Mouse (Mus musculus): ENCODE data around the gene Smtnl2.

Gene Smtnl2

DNA sequence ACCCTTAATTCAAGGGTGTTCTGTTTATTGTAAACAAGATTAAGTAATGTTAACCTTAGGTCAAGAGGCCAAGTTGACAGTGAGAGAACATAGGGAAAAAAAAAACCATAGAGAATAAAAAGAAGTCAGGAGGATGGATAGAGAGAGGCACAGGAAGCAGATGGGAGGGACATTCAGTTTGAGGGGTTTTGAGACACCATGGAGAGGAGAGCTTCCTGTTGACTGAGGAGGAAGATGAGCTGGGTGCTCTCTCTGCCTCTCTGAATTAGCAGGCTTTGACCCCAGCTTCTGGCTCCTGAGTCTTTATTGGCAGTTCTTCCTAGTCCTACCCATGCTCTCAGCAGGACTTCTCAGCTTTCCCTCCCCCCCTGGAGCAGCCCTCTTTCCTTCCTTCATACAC, 13.7 kb upstream of the Smtnl2 start:
- no peak for DNase-seq (ENCODE audit: low read depth)

DNA sequence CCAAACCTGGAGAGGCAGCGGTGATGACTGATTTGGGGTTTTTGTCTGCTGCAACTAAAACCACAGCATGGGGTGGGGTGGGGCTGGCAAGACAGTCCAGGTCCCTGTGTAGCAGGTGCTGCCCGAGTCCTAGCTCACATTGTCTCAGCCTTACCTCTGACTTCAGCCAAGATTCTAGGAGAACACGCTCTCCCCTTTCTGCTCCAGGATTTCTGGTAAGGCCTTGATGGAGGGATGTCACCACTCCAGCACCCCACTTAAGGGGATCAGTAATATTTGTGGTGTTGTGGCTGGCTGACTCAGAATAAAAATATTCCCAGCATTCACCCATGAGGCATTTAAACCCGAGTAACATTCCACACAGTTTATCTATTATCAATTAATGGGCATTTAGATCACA, 12.2 kb upstream of the Smtnl2 start:
- peak; percentile 34 for DNase-seq (ENCODE audit: low read depth)

DNA sequence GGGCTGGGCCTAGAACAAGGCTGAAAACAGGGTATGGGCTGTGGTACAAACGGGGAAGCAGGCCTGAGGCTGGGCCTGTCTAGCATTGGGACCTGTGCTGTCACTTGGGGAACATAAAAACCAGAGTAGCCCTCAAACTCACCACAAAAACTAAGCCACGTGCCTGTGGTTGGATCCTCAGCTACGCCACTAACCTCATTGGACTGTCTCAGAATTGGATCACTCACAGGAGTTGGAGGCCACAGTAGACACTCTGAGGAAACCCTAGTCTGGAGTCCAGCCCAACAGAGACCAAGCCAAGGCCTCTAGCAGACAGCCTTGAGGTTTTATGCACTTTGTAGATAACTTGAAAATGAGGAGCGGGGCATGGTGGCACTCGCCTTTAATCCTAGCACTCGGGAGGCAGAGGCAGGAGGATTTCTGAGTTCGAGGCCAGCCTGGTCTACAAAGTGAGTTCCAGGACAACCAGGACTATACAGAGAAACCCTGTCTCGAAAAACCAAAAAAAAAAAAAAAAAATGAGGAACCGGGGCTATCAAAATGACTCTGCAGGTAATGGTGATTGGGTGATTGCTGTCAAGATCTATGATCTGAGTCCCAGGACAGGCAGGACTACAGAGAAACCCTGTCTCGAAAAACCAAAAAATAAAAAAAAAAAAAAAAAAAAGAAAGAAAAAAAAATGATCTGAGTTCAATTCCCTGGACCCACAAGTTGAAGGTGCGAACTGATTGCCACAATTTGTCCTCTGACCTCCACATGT, 10.2 kb upstream of the Smtnl2 start:
- no peak for DNase-seq (ENCODE audit: low read depth)

DNA sequence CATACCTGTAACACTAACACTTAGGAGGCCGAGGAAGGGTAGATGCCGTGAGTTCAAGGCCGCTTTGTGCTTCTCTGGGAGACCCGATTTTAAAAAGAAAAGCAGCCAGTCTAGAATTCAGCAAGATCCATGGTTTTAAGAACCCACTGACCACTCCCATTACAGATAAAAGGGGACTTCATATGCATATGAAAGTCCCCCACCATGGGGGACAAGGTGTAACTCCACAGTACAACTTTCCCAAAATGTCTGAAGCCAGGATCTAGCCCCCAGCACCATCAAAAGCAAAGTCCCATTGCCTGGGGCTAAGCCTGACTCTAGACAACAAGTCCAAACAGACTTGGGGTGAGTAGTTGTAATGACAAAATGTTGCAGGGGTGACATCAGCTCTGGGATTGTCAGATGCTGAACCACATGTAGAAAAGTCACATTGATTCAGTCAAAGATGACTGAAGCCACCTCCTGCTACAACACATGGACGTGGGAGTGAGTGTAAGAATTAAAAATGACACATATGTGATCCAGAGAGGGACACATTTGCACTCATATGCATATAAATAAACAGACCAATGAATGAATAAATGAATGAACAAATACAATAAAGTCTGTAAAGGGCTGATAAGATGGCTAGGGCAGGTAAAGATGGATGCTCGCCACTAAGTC, 9.1 kb upstream of the Smtnl2 start:
- DNase-seq (ENCODE audit: low read depth): no peak

DNA sequence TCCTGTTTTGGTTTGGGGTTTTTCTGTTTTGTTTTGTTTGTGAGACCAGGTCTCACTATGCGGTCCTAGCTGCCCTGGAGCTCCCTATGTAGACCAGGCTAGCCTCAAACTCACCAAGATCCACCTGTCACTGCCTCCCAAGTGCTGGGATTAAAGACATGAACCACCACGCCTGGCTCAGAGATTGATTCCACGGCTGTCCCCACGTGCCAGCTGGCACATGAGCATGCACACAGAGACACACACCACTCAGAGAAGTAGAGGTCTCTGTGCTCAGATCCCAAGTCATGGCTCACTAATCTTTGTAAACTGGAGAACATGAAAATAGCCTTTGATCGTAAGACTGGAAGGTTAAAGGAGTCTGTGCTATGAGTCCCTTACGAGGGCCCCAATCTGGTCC, 7.5 kb upstream of the Smtnl2 start:
- DNase-seq (ENCODE audit: low read depth): no peak

DNA sequence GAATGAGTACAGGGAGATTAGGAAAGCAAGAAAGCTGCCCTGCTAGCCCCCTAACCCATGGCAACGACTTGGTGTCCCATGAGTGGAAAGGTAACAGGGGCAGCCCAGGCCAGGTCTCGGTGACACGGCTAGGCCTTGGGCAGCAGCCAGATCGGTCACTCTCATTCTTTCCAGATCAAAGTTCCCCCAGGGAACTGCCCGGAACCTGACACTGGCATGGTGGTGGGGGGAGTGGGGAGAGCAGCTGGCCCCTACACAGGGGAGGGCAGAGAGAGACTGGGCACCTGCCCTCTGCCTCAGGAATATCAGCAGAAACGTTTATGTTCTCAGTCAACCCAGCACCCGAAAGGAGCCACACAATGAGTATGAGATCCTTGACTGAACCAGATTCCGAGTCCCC, 6.7 kb upstream of the Smtnl2 start:
- DNase-seq (ENCODE audit: low read depth): no peak

DNA sequence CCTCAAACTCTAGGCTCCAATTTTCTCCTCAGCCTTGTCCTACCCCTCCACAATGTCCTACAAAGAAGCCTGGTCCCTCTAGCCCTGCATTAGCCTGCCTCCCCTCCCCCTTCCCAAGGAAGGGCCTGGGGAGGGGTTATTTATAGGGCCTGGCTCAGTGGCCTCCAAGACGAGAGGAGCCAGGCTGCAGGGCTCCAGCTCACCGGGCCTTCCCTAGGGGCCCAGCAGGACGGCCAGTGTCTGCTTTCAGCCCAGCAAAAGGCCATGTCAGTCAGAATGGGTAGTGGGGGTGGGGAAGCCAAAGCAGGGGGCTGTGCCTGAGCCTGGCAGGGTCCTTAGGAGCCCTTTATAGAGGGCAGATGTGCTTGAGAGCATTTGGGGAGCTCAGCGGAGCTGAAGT, 5.9 kb upstream of the Smtnl2 start:
- no peak for DNase-seq (ENCODE audit: low read depth)

DNA sequence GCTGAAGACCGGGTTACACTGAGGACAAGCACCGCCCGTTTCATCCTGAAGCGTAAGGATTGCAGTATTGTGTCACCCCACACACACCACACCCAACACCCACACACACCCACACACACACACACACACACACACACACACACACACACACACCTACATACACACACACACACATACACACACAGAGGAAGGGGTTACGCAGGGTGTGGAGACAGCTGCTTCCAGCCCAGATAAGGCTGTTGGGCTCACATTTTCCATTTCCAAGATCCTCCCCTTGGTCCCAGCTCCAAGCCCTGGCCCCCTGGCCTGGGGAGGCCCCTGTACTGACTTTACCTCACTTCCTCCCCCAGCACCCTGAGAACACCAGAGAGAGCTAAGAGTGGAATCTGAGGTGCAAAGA, 5.2 kb upstream of the Smtnl2 start:
- no peak for DNase-seq (ENCODE audit: low read depth)

DNA sequence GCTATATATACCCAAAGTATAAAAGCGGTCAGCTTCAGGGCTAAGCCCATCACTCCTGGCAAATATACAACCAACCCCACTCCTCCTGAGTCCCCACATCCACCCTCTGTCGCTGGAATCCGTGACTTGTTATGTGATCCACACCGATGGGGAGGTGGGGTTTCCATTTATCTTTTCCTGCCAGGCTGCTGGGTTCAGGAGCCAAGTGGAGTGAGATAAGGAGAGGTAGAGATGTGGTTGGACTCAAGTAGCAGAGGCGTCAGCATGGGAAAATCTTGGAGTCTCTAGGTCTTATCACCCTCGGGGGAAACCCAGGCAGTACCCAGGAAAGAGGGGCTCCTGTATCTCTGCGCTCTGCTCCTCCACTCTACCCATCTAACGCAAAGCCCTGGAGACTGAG, 3.6 kb upstream of the Smtnl2 start:
- DNase-seq (ENCODE audit: low read depth): no peak

DNA sequence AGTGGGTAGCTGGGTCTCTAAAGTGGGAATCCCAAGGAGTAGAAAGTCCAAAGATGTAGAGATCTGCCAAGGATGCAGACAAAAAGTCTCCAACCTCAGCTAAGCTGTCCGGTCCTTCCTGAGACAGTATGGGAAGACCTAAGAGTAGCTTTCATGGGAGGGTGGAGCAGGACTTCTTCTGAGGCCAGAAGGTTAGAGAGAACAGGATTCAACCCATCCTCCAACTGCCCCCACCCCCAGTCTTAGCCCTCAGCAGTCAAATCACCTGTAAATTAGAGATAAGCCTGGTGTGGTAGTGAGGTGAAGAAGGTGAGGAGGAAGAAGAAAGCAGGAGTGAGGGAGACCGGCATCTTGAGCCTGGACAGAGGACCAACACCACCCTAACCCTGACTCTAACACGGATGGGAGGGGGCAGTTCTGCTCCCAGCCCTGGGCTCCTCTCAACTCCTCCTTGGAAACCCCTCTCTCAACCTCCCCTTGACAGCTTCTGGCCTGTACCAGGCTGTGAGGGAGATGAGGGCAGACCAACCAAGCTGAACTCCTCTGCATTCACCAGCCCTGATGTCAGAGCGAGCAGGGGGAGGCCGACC, 2.2 kb upstream of the Smtnl2 start:
- DNase-seq (ENCODE audit: low read depth): no peak

DNA sequence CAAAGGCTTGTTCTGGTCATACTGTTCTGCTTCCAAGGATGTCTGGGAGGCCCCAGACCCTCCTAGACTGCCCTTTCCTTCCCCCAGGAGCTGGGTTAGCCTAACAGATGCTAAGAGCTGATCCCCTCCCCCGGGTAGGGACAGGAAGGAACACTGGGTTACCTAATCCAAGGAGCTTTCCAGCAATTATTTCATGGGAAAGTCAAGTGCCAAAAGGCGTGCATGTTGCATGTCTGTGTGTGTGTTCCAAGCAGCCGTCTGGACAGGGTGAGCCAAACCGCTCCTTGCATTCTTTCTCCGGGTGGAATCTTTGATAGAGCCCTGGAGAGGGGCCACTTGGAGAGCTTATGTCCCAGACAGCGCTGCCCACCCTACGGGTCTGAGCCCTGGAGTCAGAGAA, 1.5 kb upstream of the Smtnl2 start:
- no peak for DNase-seq (ENCODE audit: low read depth)

DNA sequence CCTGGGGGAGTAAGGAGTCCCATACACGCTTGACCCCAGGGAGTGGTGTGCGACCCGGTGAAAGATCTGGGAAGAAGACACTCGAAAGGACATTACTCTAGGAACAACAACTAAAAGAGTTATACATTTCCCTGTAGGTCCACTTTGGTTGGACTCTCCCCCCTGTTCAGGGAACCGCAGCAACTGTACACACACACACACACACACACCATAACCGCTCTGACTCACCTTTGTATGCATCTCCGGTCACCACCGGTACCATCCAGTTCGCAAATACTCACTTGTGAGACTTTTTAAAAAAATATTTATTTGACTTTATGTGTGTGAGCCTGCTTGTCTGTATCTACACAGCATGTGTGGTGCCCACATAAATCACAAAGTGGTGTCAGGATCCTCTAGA, 432 bp upstream of the Smtnl2 start:
- DNase-seq (ENCODE audit: low read depth): no peak

DNA sequence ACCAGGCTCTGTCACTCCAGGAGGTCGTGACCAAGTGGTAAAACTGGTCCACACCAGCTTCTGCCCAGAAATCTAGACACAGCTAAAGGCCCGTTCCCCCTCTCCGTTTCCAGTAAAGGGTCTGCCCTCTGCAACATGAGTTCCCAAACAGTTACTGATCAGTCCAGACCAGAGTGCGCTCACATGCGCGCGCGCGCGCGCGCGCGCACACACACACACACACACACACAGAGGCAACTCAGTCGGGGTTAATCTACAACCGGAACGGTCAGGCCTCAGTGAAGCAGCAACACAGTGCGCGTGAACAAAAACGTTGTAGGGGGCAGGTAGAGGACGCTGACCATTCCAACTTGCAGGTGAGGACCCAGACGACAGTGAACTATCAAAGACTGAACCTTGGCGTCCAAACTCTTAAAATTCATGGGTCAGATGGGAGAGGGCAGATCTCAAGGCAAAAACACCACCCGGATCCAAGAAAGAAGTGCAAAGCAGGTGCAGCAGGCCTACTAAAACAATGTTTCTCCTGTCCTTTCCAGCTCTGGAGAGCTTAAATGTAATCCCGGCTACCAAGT, 906 bp downstream of the Smtnl2 start:
- DNase-seq (ENCODE audit: low read depth): no peak

DNA sequence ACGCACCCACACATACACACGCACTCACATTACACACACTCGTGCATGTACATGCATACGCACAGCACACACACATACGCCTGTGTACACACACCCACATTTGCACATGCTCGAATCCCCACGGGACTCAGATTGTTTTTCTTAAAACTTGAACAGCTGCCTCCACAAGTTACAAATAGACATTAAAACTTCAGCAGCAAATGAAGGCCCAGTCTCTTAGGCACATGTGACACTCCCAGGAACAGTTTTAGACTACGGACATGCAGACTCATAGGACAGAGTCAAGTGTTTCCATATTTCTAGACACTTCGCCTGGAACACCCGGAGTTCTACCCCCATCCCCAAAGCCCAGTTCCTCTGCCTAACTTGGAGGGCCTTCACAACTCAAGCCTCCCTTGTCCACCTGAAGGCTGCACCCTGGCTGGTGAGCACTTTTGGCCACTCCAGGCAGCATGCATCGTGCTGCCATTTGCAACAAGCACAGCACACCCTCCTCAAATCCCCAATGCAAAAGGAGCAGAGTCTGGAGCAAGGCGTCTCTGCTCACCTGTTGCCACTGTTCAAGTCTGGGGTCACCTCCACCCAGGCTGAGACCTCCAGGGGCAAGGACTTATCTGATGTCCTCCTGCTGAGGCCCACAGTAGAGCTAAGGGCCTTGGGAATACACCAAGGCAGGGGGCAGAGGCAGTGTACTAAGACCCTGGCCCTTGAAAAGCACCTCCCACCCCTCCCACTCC, 1.7 kb downstream of the Smtnl2 start:
- no peak for DNase-seq (ENCODE audit: low read depth)

DNA sequence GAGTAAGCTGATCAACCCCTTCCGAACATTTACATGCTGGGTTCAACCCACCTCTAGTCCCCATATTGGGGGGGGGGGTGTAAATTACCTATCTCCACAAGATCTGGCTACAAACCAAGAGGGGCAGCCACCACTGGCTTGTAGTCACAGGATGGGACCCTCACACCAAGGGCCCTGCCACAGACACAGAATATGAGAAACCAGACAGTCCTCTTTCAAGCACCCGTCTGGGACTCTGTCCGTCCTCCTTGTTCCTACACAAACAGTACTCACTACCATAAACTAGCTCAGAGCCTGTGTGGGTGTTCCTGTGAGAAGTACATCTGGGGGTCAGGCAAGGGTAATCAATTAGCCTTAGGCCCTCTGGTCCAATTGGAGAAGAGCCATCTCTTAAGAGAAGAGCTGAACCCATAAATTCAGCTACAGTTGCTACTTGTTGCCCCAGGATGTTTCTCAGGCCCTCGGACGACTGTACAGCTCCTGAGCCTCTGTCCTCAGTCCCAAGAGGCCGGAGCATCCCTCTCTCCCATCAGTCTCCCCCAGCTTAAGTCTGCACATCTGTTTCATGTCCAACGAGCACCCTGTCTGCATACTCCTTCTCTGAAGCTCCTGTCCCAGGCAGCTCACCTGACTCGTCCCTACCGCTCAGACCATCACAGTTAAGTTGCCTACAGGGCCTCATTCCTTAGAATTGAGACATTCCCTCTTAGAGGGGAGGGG, 2.9 kb downstream of the Smtnl2 start:
- DNase-seq (ENCODE audit: low read depth): no peak

DNA sequence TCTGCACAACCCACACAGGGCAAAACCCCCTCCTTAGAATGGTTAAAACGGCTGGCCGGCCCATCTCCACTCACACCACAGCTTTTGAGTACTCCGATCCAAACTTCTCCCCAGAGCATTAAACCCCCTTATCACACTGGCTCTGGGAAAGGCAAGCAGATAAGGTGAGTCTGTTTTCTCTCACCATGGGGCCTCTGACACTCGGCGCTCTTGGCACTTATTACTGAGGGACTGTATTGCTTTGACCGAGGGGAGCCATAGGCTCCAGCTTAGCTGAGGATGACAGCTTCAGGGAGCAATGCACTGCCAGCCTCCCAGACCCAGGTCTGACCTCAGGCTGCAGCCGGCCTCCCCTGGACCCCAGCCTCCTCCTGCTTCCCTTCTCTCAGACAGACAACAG, 3.9 kb downstream of the Smtnl2 start:
- DNase-seq (ENCODE audit: low read depth): no peak

DNA sequence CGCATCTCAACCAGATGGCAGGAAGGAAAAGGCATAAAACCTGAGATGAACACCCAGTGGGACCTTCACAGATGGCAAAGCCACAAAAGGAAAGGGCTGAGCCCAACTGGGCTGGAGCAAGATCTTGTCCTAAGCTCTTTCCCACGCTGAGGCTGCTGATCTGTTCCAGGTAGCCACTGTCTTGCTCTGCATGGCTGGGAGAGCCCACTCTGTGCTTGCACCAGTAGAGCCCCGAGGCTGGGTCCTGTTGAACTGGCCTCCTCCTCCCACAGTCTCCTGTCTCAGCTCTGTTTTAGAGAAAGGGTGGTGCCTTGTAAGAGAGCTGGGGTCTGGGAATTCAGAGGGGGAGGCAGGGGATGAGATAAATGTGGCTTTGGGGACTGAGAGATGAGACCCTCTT, 4.4 kb downstream of the Smtnl2 start:
- DNase-seq (ENCODE audit: low read depth): no peak

DNA sequence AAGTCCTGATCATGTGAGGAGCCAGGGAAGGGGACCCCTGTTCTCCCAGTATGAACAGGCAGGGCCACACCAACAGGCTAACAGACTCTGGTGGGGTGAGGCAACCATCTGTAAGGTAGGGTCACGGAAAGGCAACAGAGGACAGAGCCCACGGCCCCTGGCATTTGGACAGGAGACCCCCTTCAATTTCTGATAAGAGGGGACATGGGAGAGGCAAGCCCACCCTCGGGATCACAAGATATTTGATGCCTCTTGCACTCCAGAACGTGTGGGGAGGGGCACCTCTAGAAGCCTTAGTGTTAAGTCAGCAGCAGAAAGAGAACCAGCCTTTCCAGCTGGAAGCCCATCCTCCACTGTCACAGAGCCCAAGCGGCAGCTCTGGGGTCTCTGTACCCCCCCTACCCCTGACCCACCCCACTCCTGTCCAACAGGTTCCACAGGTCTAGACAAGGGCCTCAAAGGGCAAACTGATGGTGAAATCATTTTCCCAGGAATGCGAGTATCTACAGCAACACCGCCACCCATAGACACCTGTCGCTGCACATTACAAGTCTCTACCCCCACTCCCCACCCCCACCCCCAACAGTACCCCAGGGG, 5.3 kb downstream of the Smtnl2 start:
- DNase-seq (ENCODE audit: low read depth): no peak

DNA sequence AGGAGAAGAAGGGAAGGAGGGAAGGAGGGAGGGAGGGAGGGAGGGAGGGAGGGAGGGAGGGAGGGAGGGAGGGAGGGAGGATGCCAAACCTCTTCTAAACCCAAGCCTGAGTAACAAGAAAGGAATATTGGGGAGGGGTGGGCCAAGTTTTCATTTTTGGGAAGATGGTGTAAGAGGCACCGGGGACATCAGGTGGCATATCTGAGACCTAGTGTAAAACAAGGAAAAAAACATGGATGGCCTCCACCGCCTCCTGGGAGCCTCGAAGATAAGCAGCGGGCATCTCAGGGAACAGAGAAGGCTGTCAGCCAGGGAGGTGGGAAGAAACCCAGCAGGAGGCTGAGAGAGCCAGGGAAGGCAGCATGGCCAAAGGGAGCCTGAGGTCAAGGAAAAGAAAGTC, 6.0 kb downstream of the Smtnl2 start:
- no peak for DNase-seq (ENCODE audit: low read depth)

DNA sequence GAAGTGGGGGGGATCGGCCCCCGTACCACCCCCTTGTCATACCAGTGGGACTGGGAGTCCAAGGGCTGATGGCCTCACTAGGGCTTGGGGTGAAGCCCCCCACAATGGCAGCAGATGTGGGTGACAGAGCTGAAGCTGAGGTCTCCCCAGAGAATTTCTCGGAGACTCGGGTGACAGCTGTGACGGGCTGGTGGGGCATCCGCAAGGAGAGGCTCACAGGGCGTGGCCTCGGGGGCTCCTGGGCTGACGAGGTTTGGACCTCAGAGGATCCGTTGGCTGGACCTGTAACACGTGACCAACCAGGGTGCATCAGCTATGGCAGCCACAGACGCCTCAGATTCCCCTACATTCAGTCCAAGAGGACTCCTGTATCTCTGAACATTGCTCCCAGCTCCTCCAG, 8.5 kb downstream of the Smtnl2 start:
- DNase-seq (ENCODE audit: low read depth): no peak

DNA sequence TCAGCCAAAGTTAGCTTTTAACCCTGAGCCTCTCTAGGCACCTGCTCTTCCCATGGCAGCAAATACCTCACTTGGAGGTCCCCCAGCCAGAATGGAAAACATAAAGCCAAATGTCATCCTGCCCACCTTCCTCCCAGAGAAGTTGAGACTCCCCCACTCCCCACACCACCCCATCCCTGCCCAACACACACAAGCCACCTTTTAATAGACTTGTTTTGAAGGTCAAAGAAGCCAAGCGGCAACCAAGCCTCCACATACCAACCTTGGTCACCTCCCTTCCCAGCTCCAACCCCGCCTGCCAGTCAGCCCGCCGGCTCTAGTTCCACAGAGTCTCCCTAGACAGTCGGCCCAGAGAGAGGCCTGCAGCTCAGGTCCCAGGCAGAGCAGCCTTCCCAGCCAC, 9.5 kb downstream of the Smtnl2 start:
- no peak for DNase-seq (ENCODE audit: low read depth)

DNA sequence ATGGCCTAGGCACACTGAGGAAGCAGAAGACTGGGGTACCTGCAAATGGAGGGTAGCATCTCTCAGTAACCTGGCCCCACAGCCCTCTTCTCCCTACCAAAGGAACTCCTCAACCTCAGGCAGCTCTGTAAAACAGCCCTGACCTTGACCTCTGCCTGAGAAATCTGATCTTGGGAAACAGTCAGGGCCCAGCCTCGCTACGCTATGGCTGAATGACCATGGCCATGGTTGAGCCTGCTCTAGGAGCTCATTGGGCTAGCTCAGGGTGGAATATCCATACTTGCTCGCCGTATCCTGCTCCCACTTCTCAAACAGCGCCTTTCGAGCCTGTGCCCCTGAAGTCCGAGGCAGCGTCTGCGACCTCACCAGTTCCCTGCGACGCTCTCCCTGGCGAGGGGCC, 10.4 kb downstream of the Smtnl2 start:
- DNase-seq (ENCODE audit: low read depth): no peak
